Mouse (Mus musculus): ENCODE data around the gene Ric8b. TPM values are rescaled to one million over a fixed set of nuclear protein-coding genes. Genes with fewer than 3 reads are reported as not detected.

Gene Ric8b
- total RNA-seq, 1 experiment from 2014 or later = 33.1 TPM

Other genes starting within 250 kb of the Ric8b start
- 0.63 and 1.1 TPM in 2 replicates for gene Rfx4, start 161.6 kb upstream of the Ric8b start, total RNA-seq (2021)
- gene Fhl4, start 184.9 kb downstream of the Ric8b start, total RNA-seq (2021) = 0.26 and 0.48 TPM in 2 replicates
- 19.4 and 22.6 TPM in 2 replicates for gene Tmem263, start 185.0 kb downstream of the Ric8b start, total RNA-seq (2021)
- 8.3 and 9.1 TPM in 2 replicates for gene Mterf2, start 210.4 kb downstream of the Ric8b start, total RNA-seq (2021)

All from adrenal gland, postnatal 14 days (tissue).